Mouse (Mus musculus): ENCODE data around the gene Ankrd33.

Gene Ankrd33

GRCm38 (mm10) chr15:101115511-101116110 lies at the start of gene Ankrd33:
TSS of gene Ankrd33 (plus strand) at chr15:101115755.
- peak; percentile 81 for DNase-seq (ENCODE audit: low read depth, low spot score)

GRCm38 (mm10) chr15:101066364-101066847 lies 49.1 kb upstream of the Ankrd33 start:
- DNase-seq (ENCODE audit: low read depth, low spot score), result no peak

GRCm38 (mm10) chr15:101066920-101067696 lies 48.4 kb upstream of the Ankrd33 start:
- DNase-seq (ENCODE audit: low read depth, low spot score), result no peak

DNA sequence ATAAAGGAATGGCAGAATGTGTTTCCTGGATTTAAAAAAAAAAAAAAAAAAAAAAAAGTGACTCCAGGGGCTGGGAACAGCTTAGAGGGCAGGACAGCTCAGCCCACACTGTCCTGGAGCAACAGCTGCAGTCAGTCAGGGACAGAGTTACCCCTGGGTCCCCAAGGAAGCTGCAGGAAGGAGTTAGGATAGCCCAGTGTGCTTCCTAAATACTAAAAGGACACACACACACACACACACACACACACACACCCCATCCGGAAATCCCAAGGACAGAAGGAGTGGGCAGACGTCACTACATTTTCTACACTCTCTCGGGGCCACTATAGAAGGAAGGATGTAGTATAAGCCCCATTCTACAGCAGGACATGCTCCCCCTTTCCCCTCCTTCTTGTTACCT lies 47.5 kb upstream of the Ankrd33 start:
- DNase-seq (ENCODE audit: low read depth, low spot score), result no peak

- DNase-seq (ENCODE audit: low read depth, low spot score), result no peak
Measured at GRCm38 (mm10) chr15:101068671-101069070, 46.9 kb upstream of the Ankrd33 start.

GRCm38 (mm10) chr15:101069641-101070190 lies 45.8 kb upstream of the Ankrd33 start:
- no peak for DNase-seq (ENCODE audit: low read depth, low spot score)

DNA sequence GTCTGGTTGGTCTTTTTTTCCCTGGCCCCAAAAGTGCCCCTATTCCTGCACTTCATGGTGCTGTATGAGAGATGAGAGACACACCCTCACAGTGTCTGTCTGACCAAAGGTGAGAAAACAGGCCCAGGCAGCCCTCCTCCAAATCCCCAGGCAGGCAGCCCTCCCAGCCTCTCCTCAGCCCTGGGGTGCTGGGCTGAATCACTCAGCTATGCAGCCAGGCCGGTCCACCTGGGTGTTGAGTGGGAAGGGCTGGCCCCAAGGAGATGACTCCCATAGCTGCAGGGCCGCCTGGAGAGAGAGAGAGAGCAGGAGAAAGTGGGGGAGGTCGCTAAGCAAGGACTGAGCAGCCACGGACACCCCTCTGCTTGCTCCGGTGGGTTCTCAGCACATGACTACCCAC lies 44.8 kb upstream of the Ankrd33 start:
- no peak for DNase-seq (ENCODE audit: low read depth, low spot score)

DNA sequence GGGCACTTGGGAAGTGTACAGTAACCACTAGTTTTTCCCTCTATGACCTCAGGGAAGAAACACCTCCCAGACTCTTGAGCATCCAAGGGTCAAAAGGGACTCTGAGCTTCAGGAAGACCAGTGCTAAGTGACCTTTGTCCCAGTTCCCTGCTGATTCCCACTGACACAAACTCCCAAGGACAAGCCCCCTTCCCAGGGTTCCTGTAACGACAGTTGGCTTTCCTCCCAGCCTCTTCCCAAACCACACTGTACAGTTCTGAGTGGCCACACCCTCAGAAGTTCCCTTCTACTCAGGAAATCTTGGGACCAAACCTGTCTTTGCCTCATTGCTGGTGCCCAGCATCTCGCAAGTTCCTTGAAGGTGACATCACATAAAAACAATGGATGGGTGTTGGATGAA lies 42.8 kb upstream of the Ankrd33 start:
- DNase-seq (ENCODE audit: low read depth, low spot score), result no peak

DNA sequence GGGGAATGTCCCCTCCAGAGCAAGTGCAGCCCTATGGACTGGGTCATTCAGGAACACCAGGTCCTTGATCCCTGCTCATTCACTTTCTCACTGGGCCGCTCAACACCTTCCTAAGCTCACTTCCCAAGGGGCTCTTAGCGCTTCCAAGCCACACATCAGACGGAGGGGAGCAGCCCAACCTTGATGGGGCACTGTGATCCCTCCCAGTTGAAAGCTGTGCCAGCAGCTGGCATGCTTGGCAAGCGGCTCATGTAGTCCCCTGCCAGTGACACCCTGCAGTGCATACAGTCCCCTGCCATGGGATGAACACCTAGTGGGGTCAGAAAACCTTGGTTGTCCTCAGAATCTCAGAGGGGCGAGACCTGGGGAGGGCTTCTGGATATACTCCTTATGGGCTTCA lies 41.5 kb upstream of the Ankrd33 start:
- DNase-seq (ENCODE audit: low read depth, low spot score), result no peak

- DNase-seq (ENCODE audit: low read depth, low spot score), result no peak
Measured at GRCm38 (mm10) chr15:101075150-101075549, 40.4 kb upstream of the Ankrd33 start.

GRCm38 (mm10) chr15:101075656-101076055 lies 39.9 kb upstream of the Ankrd33 start:
- no peak for DNase-seq (ENCODE audit: low read depth, low spot score)

- DNase-seq (ENCODE audit: low read depth, low spot score), result no peak
Measured at GRCm38 (mm10) chr15:101076071-101077000, 39.2 kb upstream of the Ankrd33 start.

GRCm38 (mm10) chr15:101077001-101077812 lies 38.3 kb upstream of the Ankrd33 start:
- DNase-seq (ENCODE audit: low read depth, low spot score), result no peak

DNA sequence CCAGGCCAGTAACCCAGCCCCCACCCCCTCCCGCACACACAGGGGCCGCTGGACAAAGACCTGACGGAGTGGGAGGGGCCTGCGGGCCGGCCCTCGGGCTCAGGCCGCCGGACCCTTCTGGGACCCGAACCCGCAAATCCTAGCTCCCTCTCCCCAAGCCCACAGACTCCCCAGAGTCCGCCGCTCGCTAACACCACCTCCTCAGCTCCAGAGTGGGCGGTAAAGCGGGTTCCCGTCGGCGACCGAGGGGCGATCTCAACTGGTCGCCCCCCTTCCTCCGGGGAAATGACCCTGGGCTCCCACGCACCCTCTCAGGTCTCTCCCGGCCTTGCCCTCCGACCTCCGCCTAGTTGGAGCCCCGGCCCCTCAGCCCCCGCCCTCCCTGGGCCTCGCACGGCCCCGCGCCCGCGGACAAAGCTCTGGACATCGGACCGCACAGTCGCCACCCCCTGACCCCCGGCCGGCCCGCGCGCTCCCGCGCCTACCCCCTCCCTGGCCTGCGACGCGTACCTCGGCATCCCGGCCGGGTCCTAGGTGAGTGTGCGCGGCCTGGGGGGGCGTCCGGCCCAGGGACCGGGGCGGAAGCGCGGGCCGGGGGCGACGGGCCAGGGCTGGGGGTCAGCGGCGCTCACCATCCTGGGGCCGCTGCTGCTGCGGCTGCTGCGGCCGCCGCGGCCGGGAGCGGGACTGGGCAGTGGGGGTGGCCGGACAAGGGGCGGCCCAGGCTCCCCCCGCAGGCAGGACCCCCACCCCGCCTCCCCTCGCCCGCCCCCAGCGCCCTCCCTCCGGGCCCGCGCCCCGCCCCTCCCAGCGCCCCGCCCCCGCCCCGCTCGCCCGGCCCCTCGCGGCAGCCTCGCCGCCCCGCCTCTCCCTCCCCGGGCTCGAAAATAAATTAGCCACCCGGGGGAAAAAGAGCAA lies 37.5 kb upstream of the Ankrd33 start, which contains the start of gene Fignl2:
TSS of gene Fignl2 (minus strand) at position 755 of the 918 bp plus-strand sequence.
- no peak for DNase-seq (ENCODE audit: low read depth, low spot score)

GRCm38 (mm10) chr15:101078731-101079156 lies 36.8 kb upstream of the Ankrd33 start:
- peak; percentile 42 for DNase-seq (ENCODE audit: low read depth, low spot score)

DNA sequence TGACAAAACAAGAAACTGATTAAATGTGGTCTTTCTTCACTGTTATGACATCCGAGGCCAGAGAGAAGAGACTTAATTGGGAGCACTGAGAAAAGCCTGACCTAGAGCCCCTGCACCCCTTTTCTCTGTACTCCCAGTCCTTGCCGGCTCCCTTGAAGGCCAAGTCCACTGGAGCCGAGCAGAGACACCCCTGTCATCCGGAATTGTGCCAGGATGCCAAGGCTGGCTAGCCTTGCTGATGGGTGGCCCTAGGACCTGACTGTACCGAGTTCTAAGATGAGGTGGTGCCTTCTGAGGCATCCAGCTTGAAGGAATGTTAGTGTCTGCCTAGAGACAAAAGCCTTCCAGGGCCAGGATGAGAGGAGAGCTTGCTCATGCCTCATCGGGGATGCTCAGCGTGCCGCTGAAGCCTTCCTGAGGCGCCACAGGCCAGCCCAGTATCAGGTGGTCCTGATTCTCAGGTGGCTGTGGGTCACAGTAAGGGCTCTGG lies 35.5 kb upstream of the Ankrd33 start:
- no peak for DNase-seq (ENCODE audit: low read depth, low spot score)

GRCm38 (mm10) chr15:101081035-101081548 lies 34.5 kb upstream of the Ankrd33 start:
- no peak for DNase-seq (ENCODE audit: low read depth, low spot score)

DNA sequence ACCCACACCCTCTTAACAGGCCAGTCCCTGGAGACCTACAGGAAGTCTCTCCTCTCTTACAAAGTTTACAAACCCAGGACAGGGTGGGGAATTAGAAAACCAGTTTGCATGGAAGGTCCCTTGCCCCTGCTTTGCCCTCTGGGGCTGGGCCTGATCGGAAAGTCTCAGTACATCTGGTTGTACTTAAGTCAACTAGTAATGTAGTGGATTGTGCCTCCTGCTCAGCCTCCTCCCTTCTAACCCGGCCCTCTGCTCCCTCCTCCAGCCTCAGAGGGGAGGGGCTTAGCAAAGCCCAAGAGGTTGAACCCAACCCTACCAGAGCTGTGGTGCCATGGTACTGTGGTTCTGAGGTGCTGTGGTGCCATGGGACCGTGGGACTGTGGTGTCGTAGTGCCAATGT lies 33.3 kb upstream of the Ankrd33 start:
- no peak for DNase-seq (ENCODE audit: low read depth, low spot score)

- no peak for DNase-seq (ENCODE audit: low read depth, low spot score)
Measured at GRCm38 (mm10) chr15:101084499-101084898, 31.1 kb upstream of the Ankrd33 start.
